Mouse (Mus musculus) C2C12 (cell line): ENCODE results near the gene Sox5. TPM values are rescaled to one million over a fixed set of nuclear protein-coding genes. Genes with fewer than 3 reads are reported as not detected.

Experiments used
- H3K27me3 ChIP-seq: one replicate; pipeline ENCODE4 v1.6.1; 2011; ENCODE audit not compliant: control insufficient read depth, insufficient read depth, insufficient read length
- H3K36me3 ChIP-seq: one replicate; pipeline ENCODE4 v1.6.1; 2011; ENCODE audit not compliant: control insufficient read depth, insufficient read depth
- H3K4me3 ChIP-seq: one replicate; pipeline ENCODE4 v1.5.1; 2011; ENCODE audit warnings: mild to moderate bottlenecking, control low read depth; ENCODE audit not compliant: poor library complexity, insufficient read depth, severe bottlenecking
- H3K79me2 ChIP-seq: one replicate; pipeline ENCODE4 v1.6.1; 2011; ENCODE audit not compliant: control insufficient read depth, insufficient read depth
- H3K79me3 ChIP-seq: one replicate; pipeline ENCODE4 v1.6.1; 2011; ENCODE audit warnings: low read depth, control low read depth
- H3ac ChIP-seq: one replicate; pipeline ENCODE3; 2011; ENCODE audit warnings: low read depth; ENCODE audit not compliant: control insufficient read depth, insufficient read length
- CEBPB ChIP-seq: IDR thresholded peaks from one replicate; pipeline ENCODE4 v1.6.1; 2011; ENCODE audit warnings: low read depth, mild to moderate bottlenecking, control low read depth, moderate library complexity
- CTCF ChIP-seq: IDR thresholded peaks from one replicate; pipeline ENCODE4 v1.5.1; 2011; ENCODE audit not compliant: control insufficient read depth, insufficient read depth, insufficient read length
- FOSL1 ChIP-seq: IDR thresholded peaks from one replicate; pipeline ENCODE4 v1.8.0; 2011; ENCODE audit warnings: mild to moderate bottlenecking, low read length; ENCODE audit not compliant: poor library complexity, insufficient read depth, severe bottlenecking
- MAX ChIP-seq: IDR thresholded peaks from one replicate; pipeline ENCODE4 v1.6.1; 2011; ENCODE audit warnings: mild to moderate bottlenecking, control low read depth
- MYOD1 ChIP-seq: IDR thresholded peaks from one replicate; pipeline ENCODE4 v1.6.1; 2011; ENCODE audit warnings: low read depth; ENCODE audit not compliant: control insufficient read depth, insufficient read length
- MYOG ChIP-seq: IDR thresholded peaks from one replicate; pipeline ENCODE4 v1.6.1; 2011; ENCODE audit not compliant: control insufficient read depth, insufficient read length; ENCODE audit errors: extremely low read depth
- USF1 ChIP-seq: IDR thresholded peaks from one replicate; pipeline ENCODE4 v1.6.1; 2011; ENCODE audit warnings: low read depth, mild to moderate bottlenecking, control low read depth, moderate library complexity
- polyA plus RNA-seq: library from polyadenylated mRNA; unstranded; fragments of >200 nt; fragmentation: generic; extraction: Trizol; gene quantifications from one replicate; pipeline ENCODE4 v1.2.1, GENCODE M21; 2012; ENCODE audit warnings: missing spikeins

Sox5 gene
- polyA plus RNA-seq, 1 experiment: 0.07 TPM

DNA sequence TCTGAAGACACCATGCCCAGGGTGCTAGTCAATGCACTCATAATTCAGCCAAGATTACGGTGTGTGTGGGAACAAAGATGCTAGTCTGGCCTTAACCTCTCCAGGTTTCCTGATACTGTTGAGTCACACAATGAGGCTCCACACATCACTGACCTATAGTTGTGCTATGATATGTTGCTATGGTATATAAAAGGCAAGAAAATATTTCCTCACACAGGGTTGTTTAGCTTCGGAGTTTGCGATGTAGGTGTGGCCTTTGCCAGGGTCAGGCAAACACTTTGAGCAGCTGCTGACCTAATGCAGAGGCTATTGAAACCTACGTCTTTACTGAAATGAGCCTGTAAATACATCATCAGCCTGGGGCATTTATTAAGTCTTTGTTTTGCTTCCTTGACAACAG lies 833.7 kb downstream of the Sox5 start:
- no peak overlapping the region for H3K4me3 ChIP-seq
- no peaks in the 10 kb centered on the region for H3K79me3 ChIP-seq
- no peaks in the 10 kb centered on the region for H3K79me2 ChIP-seq
- TF ChIP-seq MAX (no peak), CTCF (no peak), USF1 (no peak), MYOD1 (no peak), CEBPB (no peak), MYOG (no peak), FOSL1 (no peak)
- H3K36me3 ChIP-seq: no peaks in the 10 kb centered on the region
- no peak overlapping the region for H3ac ChIP-seq
- no peaks in the 10 kb centered on the region for H3K27me3 ChIP-seq

DNA sequence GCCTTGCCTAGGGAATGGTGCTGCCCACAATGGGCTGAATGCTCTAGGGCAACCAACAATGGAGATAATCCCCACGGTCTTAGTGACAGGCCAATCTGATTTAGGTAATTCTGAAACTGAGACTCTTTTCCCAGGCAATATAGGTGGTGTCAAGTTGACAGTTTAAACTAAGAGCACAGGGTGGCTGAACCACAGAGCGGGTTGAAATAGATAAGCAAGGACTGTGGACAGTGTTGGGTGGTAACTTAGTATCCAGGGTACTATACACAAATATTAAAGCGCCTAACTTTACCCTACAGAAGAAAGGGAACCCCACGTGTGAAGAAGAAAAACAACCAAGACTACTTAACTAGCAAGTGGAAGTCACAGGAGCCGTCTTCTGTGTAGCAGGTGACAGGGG lies 838.7 kb downstream of the Sox5 start:
- Histone ChIP-seq H3K4me3 (no peak overlapping the region), H3ac (no peak overlapping the region), H3K27me3 (no peaks in the 10 kb centered on the region), H3K79me2 (no peaks in the 10 kb centered on the region), H3K79me3 (no peaks in the 10 kb centered on the region), H3K36me3 (no peaks in the 10 kb centered on the region)
- no peak for TF ChIP-seq MYOG
- no peak for TF ChIP-seq FOSL1
- TF ChIP-seq CEBPB: no peak
- no peak for TF ChIP-seq MAX
- TF ChIP-seq CTCF: no peak
- no peak for TF ChIP-seq MYOD1
- no peak for TF ChIP-seq USF1

GRCm38 (mm10) chr6:143941291-143941785 lies 840.4 kb downstream of the Sox5 start:
- Histone ChIP-seq H3K36me3 (no peaks in the 10 kb centered on the region), H3ac (no peak overlapping the region), H3K79me3 (no peaks in the 10 kb centered on the region), H3K79me2 (no peaks in the 10 kb centered on the region), H3K27me3 (no peaks in the 10 kb centered on the region), H3K4me3 (no peak overlapping the region)
- no peak for TF ChIP-seq MAX
- no peak for TF ChIP-seq CTCF
- no peak for TF ChIP-seq USF1
- TF ChIP-seq FOSL1: no peak
- no peak for TF ChIP-seq MYOD1
- TF ChIP-seq CEBPB: no peak
- no peak for TF ChIP-seq MYOG

- H3ac ChIP-seq: no peak overlapping the region
- no peak overlapping the region for H3K4me3 ChIP-seq
- no peaks in the 10 kb centered on the region for H3K27me3 ChIP-seq
- no peaks in the 10 kb centered on the region for H3K36me3 ChIP-seq
- TF ChIP-seq USF1 (no peak), CEBPB (no peak), MAX (no peak), FOSL1 (no peak), MYOD1 (no peak), MYOG (no peak), CTCF (no peak)
- no peaks in the 10 kb centered on the region for H3K79me2 ChIP-seq
- H3K79me3 ChIP-seq: no peaks in the 10 kb centered on the region
Observed at GRCm38 (mm10) chr6:143923146-143923545, 858.6 kb downstream of the Sox5 start.

GRCm38 (mm10) chr6:143918405-143918947 lies 863.3 kb downstream of the Sox5 start:
- Histone ChIP-seq H3K79me2 (no peaks in the 10 kb centered on the region), H3K36me3 (no peaks in the 10 kb centered on the region), H3K4me3 (no peak overlapping the region)

More at GRCm38 (mm10) chr6:143918405-143918947, 863.3 kb downstream of the Sox5 start:
- no peaks in the 10 kb centered on the region for H3K79me3 ChIP-seq
- H3K27me3 ChIP-seq: no peaks in the 10 kb centered on the region
- no peak overlapping the region for H3ac ChIP-seq
- TF ChIP-seq FOSL1 (no peak), MAX (no peak), CEBPB (no peak), USF1 (no peak), CTCF (no peak), MYOG (no peak), MYOD1 (no peak)
